Mouse (Mus musculus): Measurements from ENCODE around the gene Rab35. TPM values are rescaled to one million over a fixed set of nuclear protein-coding genes. Genes with fewer than 3 reads are reported as not detected.

The Rab35 gene
- total RNA-seq (2015) (36.4 and 44.0 TPM in 2 replicates), total RNA-seq (2017) (39.9 and 43.8 TPM in 2 replicates)

GRCm38 (mm10) chr5:115631505-115632357, at the start of gene Rab35:
Gene Rab35 (plus strand): TSS chr5:115631908.
- ATAC-seq (ENCODE audit: poor library complexity, severe bottlenecking) = peak; percentile 80

GRCm38 (mm10) chr5:115585616-115586015, 46.1 kb upstream of the Rab35 start:
- ATAC-seq (ENCODE audit: poor library complexity, severe bottlenecking) = no peak

DNA sequence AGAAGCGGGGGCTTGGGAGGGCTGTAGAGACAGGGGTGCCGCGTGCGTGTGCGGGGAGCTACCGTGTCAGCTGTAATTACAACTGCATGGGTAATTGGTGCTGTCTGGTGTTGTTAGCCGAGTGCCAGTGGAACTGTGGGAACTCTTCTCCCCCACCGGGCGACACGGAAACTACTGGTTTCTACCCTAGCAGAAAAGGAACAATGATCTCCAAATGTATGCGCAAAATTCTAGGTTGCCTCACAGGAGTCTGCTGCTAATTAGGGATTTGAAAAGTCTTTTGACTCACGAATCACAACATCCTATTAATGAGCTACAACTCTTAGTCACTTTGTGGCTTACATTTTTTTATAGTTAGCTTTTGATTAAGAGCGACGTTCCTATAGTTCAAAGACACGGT, 45.5 kb upstream of the Rab35 start:
- no peak for ATAC-seq (ENCODE audit: poor library complexity, severe bottlenecking)

DNA sequence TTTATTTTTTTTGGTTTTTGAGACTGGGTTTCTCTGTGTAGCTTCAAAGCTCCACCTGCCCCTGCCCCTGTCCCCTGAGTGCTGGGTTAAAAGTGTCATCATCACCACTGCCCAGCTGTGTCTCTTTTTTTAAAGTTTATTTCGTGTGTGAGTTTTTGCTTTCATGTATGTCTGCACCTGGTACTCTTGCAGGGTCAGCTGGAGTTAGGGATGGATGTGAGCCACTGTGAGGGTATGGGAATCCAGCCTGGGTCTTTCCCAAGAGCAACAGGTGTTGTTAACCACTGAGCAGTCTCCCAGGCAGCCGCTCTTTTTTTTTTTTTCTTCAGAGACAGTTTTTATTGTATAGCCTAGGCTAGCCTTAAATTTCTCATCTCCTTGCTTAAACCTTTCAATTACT, 44.9 kb upstream of the Rab35 start:
- ATAC-seq (ENCODE audit: poor library complexity, severe bottlenecking) = no peak

- ATAC-seq (ENCODE audit: poor library complexity, severe bottlenecking) = no peak
These were observed 40.7 kb upstream of the Rab35 start for GRCm38 (mm10) chr5:115591028-115591427.

DNA sequence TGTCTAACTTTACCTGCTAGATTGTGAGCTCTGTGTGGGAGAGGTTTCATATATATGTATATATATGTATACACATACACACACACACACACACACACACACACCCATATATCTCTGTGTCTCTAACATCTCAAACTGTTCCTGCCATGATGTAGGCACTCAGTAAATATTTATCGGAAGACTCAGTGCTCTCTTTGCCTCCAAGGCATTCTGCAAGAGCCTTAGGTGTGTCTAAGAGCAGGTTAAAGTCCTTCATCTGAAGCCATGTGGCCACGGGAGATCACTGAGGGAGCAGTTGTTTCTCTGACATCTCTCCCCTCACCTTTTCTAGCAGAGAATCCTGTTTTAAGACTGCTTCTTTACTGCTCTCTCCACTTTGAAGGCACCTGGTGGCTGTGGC, 40.2 kb upstream of the Rab35 start:
- ATAC-seq (ENCODE audit: poor library complexity, severe bottlenecking) = no peak

DNA sequence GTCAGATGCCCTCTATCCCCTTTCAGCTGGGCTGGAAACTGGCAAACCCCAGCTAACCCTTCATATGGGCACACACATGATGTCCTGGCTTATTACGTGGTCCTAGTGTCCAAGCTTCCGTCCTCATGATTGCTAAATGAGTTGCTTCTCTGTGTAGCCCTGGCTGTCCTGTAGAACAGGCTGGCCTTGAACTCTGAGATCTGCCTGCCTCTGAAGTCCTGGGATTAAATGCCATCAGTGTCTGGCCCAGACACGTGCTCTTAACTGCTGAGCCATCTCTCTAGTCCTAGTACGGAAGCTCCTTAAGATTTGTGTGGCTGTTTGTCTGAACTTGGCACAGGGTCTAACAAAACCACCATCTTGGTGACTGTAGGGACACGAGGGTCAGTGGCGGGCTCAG, 28.1 kb upstream of the Rab35 start:
- ATAC-seq (ENCODE audit: poor library complexity, severe bottlenecking) = no peak

DNA sequence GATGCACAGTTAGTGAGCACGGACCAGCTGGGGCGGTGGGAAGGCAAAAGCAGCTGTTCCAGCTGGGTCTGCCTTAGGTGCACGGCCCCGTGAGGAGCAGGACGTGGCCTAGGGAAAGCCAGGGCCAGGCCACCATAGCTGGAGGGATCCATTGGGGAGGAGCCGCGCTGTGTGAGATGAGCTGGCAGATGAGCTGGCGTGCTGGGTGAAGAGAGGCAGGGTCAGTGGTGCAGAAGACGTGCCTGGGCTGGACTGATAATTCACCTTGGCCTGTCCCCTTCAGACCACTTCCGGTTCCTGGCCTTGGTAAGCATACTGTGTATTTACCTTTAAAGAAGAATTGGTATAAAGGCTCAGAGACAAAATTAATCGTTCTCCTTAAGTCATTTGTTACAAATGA, 20.1 kb upstream of the Rab35 start:
- ATAC-seq (ENCODE audit: poor library complexity, severe bottlenecking) = no peak

DNA sequence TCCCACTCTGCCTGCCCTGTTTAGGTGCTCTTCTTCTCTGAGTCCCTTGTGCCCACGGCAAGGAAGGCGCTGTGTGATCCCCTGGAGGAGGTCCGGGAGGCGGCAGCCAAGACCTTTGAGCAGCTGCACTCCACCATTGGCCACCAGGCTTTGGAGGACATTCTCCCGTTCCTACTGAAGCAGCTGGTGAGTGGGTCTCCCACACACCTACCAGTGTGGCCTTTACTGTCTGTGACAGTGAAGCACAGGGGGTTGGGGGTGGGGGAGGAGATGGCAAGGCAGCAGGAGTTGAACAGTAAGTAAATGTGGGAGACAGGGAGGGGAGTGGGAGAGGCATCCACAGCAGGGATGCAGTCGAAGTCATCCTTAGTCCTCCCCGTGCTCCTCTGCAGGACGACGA, 18.4 kb upstream of the Rab35 start:
- ATAC-seq (ENCODE audit: poor library complexity, severe bottlenecking) = no peak

DNA sequence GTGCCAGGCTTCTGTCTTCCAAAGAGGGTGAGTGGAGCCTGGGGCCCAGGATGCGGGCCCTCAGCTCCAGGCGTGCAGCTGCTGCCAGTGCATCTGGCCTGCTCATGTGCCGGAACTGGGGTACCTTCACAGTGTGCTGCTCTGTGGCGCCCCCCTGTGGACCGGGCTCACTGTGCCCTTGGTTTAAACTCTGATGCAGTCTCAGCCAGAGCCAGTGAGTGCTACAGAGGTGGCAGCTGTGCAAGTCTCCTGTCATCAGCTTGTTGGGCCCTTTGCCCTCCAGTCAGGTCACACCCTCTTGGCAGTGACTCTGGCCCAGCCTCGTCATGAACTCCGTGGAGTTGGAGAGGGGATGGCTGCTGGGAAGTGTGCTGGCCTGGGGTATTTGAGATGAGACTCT, 16.8 kb upstream of the Rab35 start:
- peak; percentile 78 for ATAC-seq (ENCODE audit: poor library complexity, severe bottlenecking)

DNA sequence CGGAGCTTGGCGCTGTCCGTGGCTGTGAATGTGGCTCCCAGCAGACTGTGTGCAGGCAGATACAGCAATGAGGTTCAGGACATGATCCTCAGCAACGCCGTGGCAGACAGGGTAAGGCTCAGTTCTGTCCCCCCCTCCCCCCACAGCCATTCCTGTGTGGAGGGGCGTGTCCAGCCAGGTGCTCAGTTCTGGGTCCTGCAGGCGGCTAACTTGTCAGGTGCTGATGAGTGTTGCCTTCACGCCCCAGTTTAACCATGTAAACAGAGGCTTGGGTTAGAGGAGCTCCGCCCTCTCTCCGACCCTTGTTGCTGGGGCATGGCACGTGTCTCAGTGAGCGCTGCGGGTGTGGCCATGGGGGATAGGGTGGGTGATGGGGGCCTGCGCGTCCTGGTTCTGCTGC, 12.0 kb upstream of the Rab35 start:
- no peak for ATAC-seq (ENCODE audit: poor library complexity, severe bottlenecking)

DNA sequence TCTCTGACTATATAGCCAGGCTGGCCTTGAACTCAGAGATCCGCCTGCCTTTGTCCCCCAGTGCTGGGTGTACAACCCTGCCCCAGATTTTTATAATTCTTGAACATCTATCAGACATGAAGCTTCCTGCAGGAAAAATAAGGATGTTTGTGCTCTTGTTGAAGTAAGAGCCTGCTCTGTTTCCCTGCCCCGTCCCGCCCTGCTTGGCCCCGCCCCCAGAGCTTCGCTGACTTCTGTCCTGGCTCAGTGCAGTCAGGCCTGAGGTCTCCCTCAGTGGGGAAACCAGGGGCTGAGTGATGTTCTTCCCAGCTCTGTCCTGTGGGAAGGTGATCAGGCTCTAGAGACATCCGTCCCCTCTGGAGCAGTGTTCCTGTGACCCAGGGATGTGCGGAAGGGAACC, 9.0 kb upstream of the Rab35 start:
- peak; percentile 14; the same call in 1 of the 2 replicates for ATAC-seq (ENCODE audit: poor library complexity, severe bottlenecking)

DNA sequence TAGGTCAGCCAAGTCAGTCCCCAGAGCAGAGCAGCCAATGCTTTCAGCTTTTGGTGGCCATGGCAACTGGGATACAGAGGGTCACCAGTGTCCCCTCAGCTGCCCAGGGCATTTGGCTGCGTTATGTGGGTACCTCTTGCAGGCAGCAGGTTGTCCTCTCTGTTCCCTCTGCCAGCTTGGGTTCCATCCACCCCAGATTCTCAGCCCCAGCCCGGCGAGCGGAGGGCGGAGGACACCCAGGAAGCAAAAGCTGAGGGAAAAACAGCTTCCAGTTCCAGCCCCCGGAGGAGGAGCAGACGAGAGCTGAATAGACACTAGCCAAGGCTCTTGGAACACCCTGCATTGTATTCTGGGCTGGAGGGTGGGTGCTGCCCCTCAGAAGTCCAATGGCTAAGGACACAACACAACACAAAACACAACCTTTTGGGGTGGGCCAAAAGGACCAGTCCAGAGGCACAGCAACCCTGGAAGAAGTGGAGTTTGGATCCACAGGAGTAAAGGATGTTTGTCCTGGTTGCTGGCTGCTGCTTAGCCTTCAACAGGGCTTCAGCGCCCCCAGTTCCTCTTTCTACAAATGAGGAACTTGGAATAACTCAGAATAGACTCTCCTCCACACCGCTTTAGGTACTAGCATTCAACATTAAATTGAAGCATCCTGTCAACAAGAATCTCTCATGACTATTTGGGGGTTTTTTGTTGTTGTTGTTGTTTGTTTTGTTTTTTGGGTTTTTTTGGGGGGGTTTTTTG, 7.8 kb upstream of the Rab35 start:
- ATAC-seq (ENCODE audit: poor library complexity, severe bottlenecking) = peak; percentile 68

- no peak for ATAC-seq (ENCODE audit: poor library complexity, severe bottlenecking)
These were observed 5.3 kb upstream of the Rab35 start for GRCm38 (mm10) chr5:115626237-115626886.

DNA sequence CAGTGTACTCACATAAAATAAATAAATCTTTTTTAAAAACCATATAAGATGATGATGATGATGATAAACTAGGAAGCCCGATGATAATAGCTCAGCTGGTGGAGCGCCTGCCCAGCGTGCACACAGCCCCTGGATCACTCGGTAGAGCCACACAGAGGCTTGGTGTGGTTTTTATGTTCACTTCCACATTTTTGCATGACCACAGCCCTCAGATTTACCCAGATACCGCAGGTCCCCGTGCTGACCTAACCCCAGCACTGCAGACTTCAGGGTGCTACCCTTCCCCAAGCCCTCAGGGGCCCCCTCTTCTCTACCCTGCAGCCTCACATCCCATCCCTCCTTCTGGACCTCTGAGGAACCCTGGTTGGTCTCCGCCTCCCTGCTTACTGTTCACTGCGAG, 3.6 kb upstream of the Rab35 start:
- ATAC-seq (ENCODE audit: poor library complexity, severe bottlenecking) = peak; percentile 61

- ATAC-seq (ENCODE audit: poor library complexity, severe bottlenecking) = no peak
These were observed 2.0 kb upstream of the Rab35 start for GRCm38 (mm10) chr5:115629672-115630071.

DNA sequence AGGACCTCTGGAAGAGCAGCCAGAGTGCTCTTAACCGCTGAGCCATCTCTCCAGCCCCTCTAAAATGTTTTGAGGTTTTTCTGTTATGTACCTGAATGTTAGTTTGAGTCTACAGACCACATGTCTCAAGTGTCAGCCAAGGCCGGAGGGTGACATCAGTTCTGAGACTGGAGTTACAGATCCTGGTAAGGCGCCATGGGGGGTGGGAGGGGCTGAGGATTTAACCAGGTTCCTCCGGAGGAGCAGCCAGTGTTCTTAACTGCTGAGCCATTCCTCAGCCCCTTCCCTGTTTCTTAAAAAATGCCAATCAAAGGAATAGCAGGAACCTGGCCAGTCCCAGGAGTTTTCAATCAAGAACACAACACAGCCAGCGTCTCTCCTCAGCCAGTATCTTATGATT, 1.4 kb upstream of the Rab35 start:
- no peak for ATAC-seq (ENCODE audit: poor library complexity, severe bottlenecking)

GRCm38 (mm10) chr5:115632358-115632714, 628 bp downstream of the Rab35 start:
- no peak for ATAC-seq (ENCODE audit: poor library complexity, severe bottlenecking)

- no peak for ATAC-seq (ENCODE audit: poor library complexity, severe bottlenecking)
These were observed 1.4 kb downstream of the Rab35 start for GRCm38 (mm10) chr5:115633060-115633459.

DNA sequence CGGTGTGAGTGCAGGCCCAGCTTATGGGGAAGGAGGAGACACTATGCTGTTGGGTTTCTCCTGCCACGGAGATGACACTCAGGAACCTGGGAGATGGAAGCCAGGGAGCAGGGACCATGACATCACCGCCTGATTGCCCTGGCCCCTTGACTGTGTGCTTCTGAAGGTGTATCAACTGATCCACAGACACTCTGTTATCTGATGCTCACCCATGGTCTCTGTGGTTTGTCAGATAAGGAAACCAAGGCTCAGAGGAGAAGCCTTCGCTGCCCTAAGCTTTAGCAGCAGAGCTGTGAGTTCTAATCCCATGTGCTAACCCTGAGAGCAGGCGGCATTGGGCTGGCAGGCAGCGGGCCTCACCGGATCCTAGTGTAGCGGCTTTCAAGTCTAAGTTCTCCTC, 2.3 kb downstream of the Rab35 start:
- ATAC-seq (ENCODE audit: poor library complexity, severe bottlenecking) = no peak

GRCm38 (mm10) chr5:115635536-115635935, 3.8 kb downstream of the Rab35 start:
- peak; percentile 72 for ATAC-seq (ENCODE audit: poor library complexity, severe bottlenecking)

- ATAC-seq (ENCODE audit: poor library complexity, severe bottlenecking) = no peak
These were observed 12.5 kb downstream of the Rab35 start for GRCm38 (mm10) chr5:115644192-115644591.

Data from megakaryocyte, adult 5-6 weeks (primary cell).